Mouse (Mus musculus): ENCODE measurements around the gene Ctss. TPM values are rescaled to one million over a fixed set of nuclear protein-coding genes. Genes with fewer than 3 reads are reported as not detected.

Gene Ctss
- polyA plus RNA-seq, 1 experiment from 2014 or later = 11.0 TPM

Other genes with a start within 250 kb of the Ctss start
- 45.7 and 46.8 TPM in 2 replicates for gene Mindy1, start 245.4 kb upstream of the Ctss start, polyA plus RNA-seq (2014; fragmentation: Nextera tagmentation; extraction: Ambion mirVana)
- 25.9 and 28.2 TPM in 2 replicates for gene Prune1, start 244.7 kb upstream of the Ctss start, polyA plus RNA-seq (2014; fragmentation: Nextera tagmentation; extraction: Ambion mirVana)
- 1.5 and 1.9 TPM in 2 replicates for gene Anxa9, start 219.6 kb upstream of the Ctss start, polyA plus RNA-seq (2014; fragmentation: Nextera tagmentation; extraction: Ambion mirVana)
- 117 and 118 TPM in 2 replicates for gene Cers2, start 212.0 kb upstream of the Ctss start, polyA plus RNA-seq (2014; fragmentation: Nextera tagmentation; extraction: Ambion mirVana)
- gene Setdb1, start 169.6 kb upstream of the Ctss start, polyA plus RNA-seq (2014; fragmentation: Nextera tagmentation; extraction: Ambion mirVana) = 66.2 and 67.3 TPM in 2 replicates
- not detected in 2 replicates for gene 4930558C23Rik, start 123.9 kb upstream of the Ctss start, polyA plus RNA-seq (2014; fragmentation: Nextera tagmentation; extraction: Ambion mirVana)
- gene Arnt, start 92.4 kb upstream of the Ctss start, polyA plus RNA-seq (2014; fragmentation: Nextera tagmentation; extraction: Ambion mirVana) = 28.7 and 29.3 TPM in 2 replicates
- 11.6 and 13.2 TPM in 2 replicates for gene Ctsk, start 27.5 kb upstream of the Ctss start, polyA plus RNA-seq (2014; fragmentation: Nextera tagmentation; extraction: Ambion mirVana)
- not detected in 2 replicates for gene Hormad1, start 32.9 kb downstream of the Ctss start, polyA plus RNA-seq (2014; fragmentation: Nextera tagmentation; extraction: Ambion mirVana)
- gene Golph3l, start 62.1 kb downstream of the Ctss start, polyA plus RNA-seq (2014; fragmentation: Nextera tagmentation; extraction: Ambion mirVana) = 41.5 and 43.0 TPM in 2 replicates
- gene Ensa, start 98.2 kb downstream of the Ctss start, polyA plus RNA-seq (2014; fragmentation: Nextera tagmentation; extraction: Ambion mirVana) = 69.7 and 79.4 TPM in 2 replicates
- gene Mcl1, start 132.0 kb downstream of the Ctss start, polyA plus RNA-seq (2014; fragmentation: Nextera tagmentation; extraction: Ambion mirVana) = 77.1 and 83.3 TPM in 2 replicates
- gene Adamtsl4, start 161.1 kb downstream of the Ctss start, polyA plus RNA-seq (2014; fragmentation: Nextera tagmentation; extraction: Ambion mirVana) = 0.55 and 0.71 TPM in 2 replicates
- 5.1 and 6.1 TPM in 2 replicates for gene Ecm1, start 212.8 kb downstream of the Ctss start, polyA plus RNA-seq (2014; fragmentation: Nextera tagmentation; extraction: Ambion mirVana)
- 47.7 and 53.1 TPM in 2 replicates for gene Tars2, start 233.4 kb downstream of the Ctss start, polyA plus RNA-seq (2014; fragmentation: Nextera tagmentation; extraction: Ambion mirVana)